Mouse (Mus musculus): Measurements from ENCODE around the gene Tas2r143. TPM values are rescaled to one million over a fixed set of nuclear protein-coding genes. Genes with fewer than 3 reads are reported as not detected.
A peak's percentile ranks its signal among the peaks of the same experiment; 100 is the strongest.

The Tas2r143 gene
- total and polyA plus RNA-seq, 2 experiments from 2014 or later, result not detected

- peaks cover 22% of the 10 kb centered on the region for H3K4me1 ChIP-seq (ENCODE audit: control insufficient read depth, insufficient read depth)
- ATAC-seq (ENCODE audit: insufficient read depth, low read depth) (0 out of 2 replicates have a peak, but pooled peaks have one; percentile 10), DNase-seq (ENCODE audit: low spot score) (no peak)
- TF ChIP-seq EP300 (IDR thresholded peaks at IDR 0.05; ENCODE audit: low read depth) (no peak), CTCF (IDR thresholded peaks at IDR 0.05; ENCODE audit: low read depth) (no peak)
- H3K27ac ChIP-seq (ENCODE audit: low read depth), result no peak overlapping the region
- no peak overlapping the region for H3K4me2 ChIP-seq (ENCODE audit: low read depth, low read length)
- no peaks in the 10 kb centered on the region for H3K27me3 ChIP-seq (ENCODE audit: control insufficient read depth, insufficient read depth, low read length)
- 67% methylated on average over 4 of the region's 4 CpGs for WGBS
- no peaks in the 10 kb centered on the region for H3K36me3 ChIP-seq (replicated peaks; ENCODE audit: control insufficient read depth, insufficient read depth, low read length)
- H3K9ac ChIP-seq (replicated peaks; ENCODE audit: low read depth, low read length), result no peak overlapping the region
- H3K9me3 ChIP-seq (replicated peaks; ENCODE audit: control insufficient read depth, low read length), result no peaks in the 10 kb centered on the region
- no peak overlapping the region for H3K4me3 ChIP-seq (ENCODE audit: low read depth, low read length)
These were observed 29.2 kb upstream of the Tas2r143 start for GRCm38 (mm10) chr6:42370630-42371363.

GRCm38 (mm10) chr6:42372001-42372400 is 28.0 kb upstream of the Tas2r143 start:
- Histone ChIP-seq H3K27ac (ENCODE audit: low read depth) (no peak overlapping the region; the same call in 1 of the 2 replicates), H3K4me2 (ENCODE audit: low read depth, low read length) (no peak overlapping the region), H3K27me3 (ENCODE audit: control insufficient read depth, insufficient read depth, low read length) (no peaks in the 10 kb centered on the region), H3K9ac (replicated peaks; ENCODE audit: low read depth, low read length) (no peak overlapping the region), H3K4me3 (ENCODE audit: low read depth, low read length) (no peak overlapping the region), H3K9me3 (replicated peaks; ENCODE audit: control insufficient read depth, low read length) (no peaks in the 10 kb centered on the region), H3K4me1 (ENCODE audit: control insufficient read depth, insufficient read depth) (peaks cover 29% of the 10 kb centered on the region), H3K36me3 (replicated peaks; ENCODE audit: control insufficient read depth, insufficient read depth, low read length) (no peaks in the 10 kb centered on the region)
- ATAC-seq (ENCODE audit: insufficient read depth, low read depth) (no peak), DNase-seq (ENCODE audit: low spot score) (no peak)
- 26% methylated on average over 3 of the region's 3 CpGs for WGBS
- TF ChIP-seq EP300 (IDR thresholded peaks at IDR 0.05; ENCODE audit: low read depth) (no peak), CTCF (IDR thresholded peaks at IDR 0.05; ENCODE audit: low read depth) (no peak)

- H3K9ac ChIP-seq (replicated peaks; ENCODE audit: low read depth, low read length), result no peak overlapping the region
- no peak overlapping the region for H3K4me3 ChIP-seq (ENCODE audit: low read depth, low read length)
- WGBS, result 53% methylated on average over 9 of the region's 9 CpGs
- H3K4me2 ChIP-seq (ENCODE audit: low read depth, low read length), result peak overlapping the region; percentile 91; the same call in 1 of the 2 replicates
- no peak for DNase-seq (ENCODE audit: low spot score)
- no peak overlapping the region; the same call in 1 of the 2 replicates for H3K27ac ChIP-seq (ENCODE audit: low read depth)
- no peak for ATAC-seq (ENCODE audit: insufficient read depth, low read depth)
- no peaks in the 10 kb centered on the region for H3K27me3 ChIP-seq (ENCODE audit: control insufficient read depth, insufficient read depth, low read length)
- H3K36me3 ChIP-seq (replicated peaks; ENCODE audit: control insufficient read depth, insufficient read depth, low read length), result no peaks in the 10 kb centered on the region
- H3K4me1 ChIP-seq (ENCODE audit: control insufficient read depth, insufficient read depth), result peaks cover 29% of the 10 kb centered on the region
- no peak for TF ChIP-seq EP300 (IDR thresholded peaks at IDR 0.05; ENCODE audit: low read depth)
- TF ChIP-seq CTCF (IDR thresholded peaks at IDR 0.05; ENCODE audit: low read depth), result no peak
- H3K9me3 ChIP-seq (replicated peaks; ENCODE audit: control insufficient read depth, low read length), result no peaks in the 10 kb centered on the region
These were observed 27.6 kb upstream of the Tas2r143 start for GRCm38 (mm10) chr6:42372421-42372815.

- Histone ChIP-seq H3K9ac (replicated peaks; ENCODE audit: low read depth, low read length) (peak within 1 kb of the TSS; percentile 46), H3K36me3 (replicated peaks; ENCODE audit: control insufficient read depth, insufficient read depth, low read length) (no peaks in the 10 kb centered on the region), H3K4me1 (ENCODE audit: control insufficient read depth, insufficient read depth) (peaks cover 29% of the 10 kb centered on the region), H3K27ac (ENCODE audit: low read depth) (peak within 1 kb of the TSS; percentile 19; the same call in 1 of the 2 replicates), H3K9me3 (replicated peaks; ENCODE audit: control insufficient read depth, low read length) (no peaks in the 10 kb centered on the region), H3K4me3 (ENCODE audit: low read depth, low read length) (peak within 1 kb of the TSS; percentile 45), H3K4me2 (ENCODE audit: low read depth, low read length) (peak within 1 kb of the TSS; percentile 91), H3K27me3 (ENCODE audit: control insufficient read depth, insufficient read depth, low read length) (no peaks in the 10 kb centered on the region)
- peak; percentile 48 for DNase-seq (ENCODE audit: low spot score)
- 0 out of 2 replicates have a peak, but pooled peaks have one; percentile 22 for ATAC-seq (ENCODE audit: insufficient read depth, low read depth)
- 3% methylated on average over 29 of the region's 36 CpGs for WGBS
- TF ChIP-seq EP300 (IDR thresholded peaks at IDR 0.05; ENCODE audit: low read depth) (no peak), CTCF (IDR thresholded peaks at IDR 0.05; ENCODE audit: low read depth) (peak; percentile 41)
These were observed 27.1 kb upstream of the Tas2r143 start, which contains the start of gene Epha1 for GRCm38 (mm10) chr6:42372816-42373547. Gene Epha1 (minus strand): TSS chr6:42373268.

- 36% methylated on average over 7 of the region's 7 CpGs for WGBS
These were observed 26.2 kb upstream of the Tas2r143 start for GRCm38 (mm10) chr6:42373669-42374430.

More at GRCm38 (mm10) chr6:42373669-42374430, 26.2 kb upstream of the Tas2r143 start:
- Histone ChIP-seq H3K4me3 (ENCODE audit: low read depth, low read length) (peak overlapping the region; percentile 45), H3K36me3 (replicated peaks; ENCODE audit: control insufficient read depth, insufficient read depth, low read length) (no peaks in the 10 kb centered on the region), H3K9me3 (replicated peaks; ENCODE audit: control insufficient read depth, low read length) (no peaks in the 10 kb centered on the region), H3K4me2 (ENCODE audit: low read depth, low read length) (peak overlapping the region; percentile 91), H3K9ac (replicated peaks; ENCODE audit: low read depth, low read length) (peak overlapping the region; percentile 46), H3K27me3 (ENCODE audit: control insufficient read depth, insufficient read depth, low read length) (no peaks in the 10 kb centered on the region), H3K4me1 (ENCODE audit: control insufficient read depth, insufficient read depth) (peaks cover 29% of the 10 kb centered on the region), H3K27ac (ENCODE audit: low read depth) (no peak overlapping the region)
- ATAC-seq (ENCODE audit: insufficient read depth, low read depth) (no peak), DNase-seq (ENCODE audit: low spot score) (no peak)
- TF ChIP-seq CTCF (IDR thresholded peaks at IDR 0.05; ENCODE audit: low read depth) (no peak), EP300 (IDR thresholded peaks at IDR 0.05; ENCODE audit: low read depth) (no peak)

All from heart, postnatal 0 days (tissue).